Mouse (Mus musculus) intestine, embryonic 14.5 days (tissue): ENCODE measurements around the gene Plpp7. TPM values are rescaled to one million over a fixed set of nuclear protein-coding genes. Genes with fewer than 3 reads are reported as not detected.

ENCODE experiments used
- ATAC-seq: fragments of 200-750 bp; cut with Nextera tagmentation; replicated peaks from 2 replicates; pipeline ENCODE4 v1.8.0; 2017; ENCODE audit warnings: low read depth, moderate number of reproducible peaks, moderate TSS enrichment, moderate library complexity; ENCODE audit not compliant: low FRiP score, low TSS enrichment
- DNase-seq: peaks from one replicate; pipeline ENCODE4 v3.0.0-alpha.2; 2018; ENCODE audit warnings: low spot score
- H3K27ac ChIP-seq: fragments of 300-500 bp; sonication (generic); 2 replicates; pipeline ENCODE4 v1.5.1; 2014; ENCODE audit warnings: low read depth, mild to moderate bottlenecking, control low read depth
- H3K27me3 ChIP-seq: fragments of 300-500 bp; sonication (generic); replicated peaks from 2 replicates; pipeline ENCODE4 v1.6.1; 2014; ENCODE audit warnings: low read length, control low read depth; ENCODE audit not compliant: control insufficient read depth, insufficient read depth
- H3K36me3 ChIP-seq: fragments of 300-500 bp; sonication (generic); 2 replicates; pipeline ENCODE4 v1.6.1; 2014; ENCODE audit warnings: low read length, control low read depth; ENCODE audit not compliant: control insufficient read depth, insufficient read depth
- H3K4me1 ChIP-seq: fragments of 300-500 bp; sonication (generic); replicated peaks from 2 replicates; pipeline ENCODE4 v1.6.1; 2014; ENCODE audit warnings: low read length, control low read depth, mixed read lengths; ENCODE audit not compliant: control insufficient read depth, insufficient read depth
- H3K4me2 ChIP-seq: fragments of 300-500 bp; sonication (generic); 2 replicates; pipeline ENCODE4 v1.6.1; 2014; ENCODE audit warnings: low read length
- H3K4me3 ChIP-seq: fragments of 300-500 bp; sonication (generic); 2 replicates; pipeline ENCODE4 v1.5.1; 2014; ENCODE audit warnings: low read depth, low read length, control low read depth, mixed read lengths
- H3K9ac ChIP-seq: fragments of 300-500 bp; sonication (generic); 2 replicates; pipeline ENCODE4 v1.6.1; 2014; ENCODE audit warnings: mild to moderate bottlenecking, low read length
- H3K9me3 ChIP-seq: fragments of 300-500 bp; sonication (generic); 2 replicates; pipeline ENCODE4 v1.6.1; 2016; ENCODE audit warnings: low read length, control low read depth; ENCODE audit not compliant: control insufficient read depth
- WGBS: fragments of 180-500 bp; shearing (Covaris S2); extraction: QIAGEN DNeasy Blood & Tissue Kit; methylation state at CpG from one replicate; pipeline ENCODE4 v1.1.7; 2014; 5-methylcytosine and 5-hydroxymethylcytosine counted together
- polyA plus RNA-seq: library from polyadenylated mRNA; unstranded; fragments of >200 nt; fragmentation: Nextera tagmentation; extraction: Ambion mirVana; gene quantifications from 2 replicates; pipeline ENCODE4 v1.2.1, GENCODE M21; 2014

Gene Plpp7
- polyA plus RNA-seq, 1 experiment from 2014 or later = 4.8 TPM

GRCm38 (mm10) chr2:32104122-32104521 is 8.8 kb downstream of the Plpp7 start:
- Histone ChIP-seq H3K9ac (no peak overlapping the region), H3K36me3 (no peaks in the 10 kb centered on the region), H3K9me3 (no peaks in the 10 kb centered on the region), H3K4me2 (no peak overlapping the region), H3K4me3 (no peak overlapping the region), H3K27me3 (no peaks in the 10 kb centered on the region), H3K4me1 (no peaks in the 10 kb centered on the region), H3K27ac (no peak overlapping the region)
- no peak for DNase-seq
- no peak for ATAC-seq
- 88% methylated on average over 7 of the region's 7 CpGs for WGBS

GRCm38 (mm10) chr2:32105117-32105913 is 10.0 kb downstream of the Plpp7 start:
- Histone ChIP-seq H3K36me3 (no peaks in the 10 kb centered on the region), H3K27ac (no peak overlapping the region), H3K4me3 (no peak overlapping the region), H3K4me1 (no peaks in the 10 kb centered on the region), H3K27me3 (no peaks in the 10 kb centered on the region), H3K4me2 (no peak overlapping the region), H3K9me3 (no peaks in the 10 kb centered on the region), H3K9ac (no peak overlapping the region)
- DNase-seq = no peak
- whole genome bisulfite sequencing = 86% methylated on average over 16 of the region's 16 CpGs
- ATAC-seq = no peak

GRCm38 (mm10) chr2:32105930-32106329 is 10.6 kb downstream of the Plpp7 start:
- WGBS = 73% methylated on average over 7 of the region's 7 CpGs
- Histone ChIP-seq H3K4me2 (no peak overlapping the region), H3K4me3 (no peak overlapping the region), H3K27ac (no peak overlapping the region), H3K27me3 (no peaks in the 10 kb centered on the region), H3K9me3 (no peaks in the 10 kb centered on the region), H3K9ac (no peak overlapping the region), H3K4me1 (no peaks in the 10 kb centered on the region), H3K36me3 (no peaks in the 10 kb centered on the region)
- ATAC-seq (no peak), DNase-seq (no peak)

GRCm38 (mm10) chr2:32111268-32111667 is 15.9 kb downstream of the Plpp7 start:
- Histone ChIP-seq H3K27ac (no peak overlapping the region), H3K4me3 (no peak overlapping the region), H3K9me3 (no peaks in the 10 kb centered on the region), H3K4me1 (no peaks in the 10 kb centered on the region), H3K9ac (no peak overlapping the region), H3K36me3 (no peaks in the 10 kb centered on the region), H3K4me2 (no peak overlapping the region), H3K27me3 (no peaks in the 10 kb centered on the region)
- WGBS = 100% methylated on average over 1 of the region's 1 CpGs
- DNase-seq = no peak
- ATAC-seq = no peak

GRCm38 (mm10) chr2:32112548-32112947 is 17.2 kb downstream of the Plpp7 start:
- H3K36me3 ChIP-seq = no peaks in the 10 kb centered on the region
- DNase-seq (no peak), ATAC-seq (no peak)

GRCm38 (mm10) chr2:32115851-32116268 is 20.5 kb downstream of the Plpp7 start:
- Histone ChIP-seq H3K9me3 (no peaks in the 10 kb centered on the region), H3K4me3 (no peak overlapping the region), H3K27ac (no peak overlapping the region), H3K4me1 (no peaks in the 10 kb centered on the region), H3K4me2 (no peak overlapping the region), H3K9ac (no peak overlapping the region), H3K27me3 (no peaks in the 10 kb centered on the region), H3K36me3 (no peaks in the 10 kb centered on the region)
- WGBS = 88% methylated on average over 4 of the region's 4 CpGs
- DNase-seq (no peak), ATAC-seq (no peak)

More at GRCm38 (mm10) chr2:32112548-32112947, 17.2 kb downstream of the Plpp7 start:
- H3K9me3 ChIP-seq = no peaks in the 10 kb centered on the region
- no peak overlapping the region for H3K27ac ChIP-seq
- no peak overlapping the region for H3K9ac ChIP-seq
- H3K27me3 ChIP-seq = no peaks in the 10 kb centered on the region
- 74% methylated on average over 2 of the region's 2 CpGs for WGBS
- H3K4me1 ChIP-seq = no peaks in the 10 kb centered on the region
- no peak overlapping the region for H3K4me3 ChIP-seq
- H3K4me2 ChIP-seq = no peak overlapping the region

- H3K9me3 ChIP-seq = no peaks in the 10 kb centered on the region
- H3K9ac ChIP-seq = no peak overlapping the region
- no peak for DNase-seq
Observed at GRCm38 (mm10) chr2:32119802-32120750, 24.7 kb downstream of the Plpp7 start.

GRCm38 (mm10) chr2:32121150-32121549 is 25.8 kb downstream of the Plpp7 start:
- DNase-seq (no peak), ATAC-seq (no peak)
- H3K27ac ChIP-seq = no peak overlapping the region
- 58% methylated on average over 5 of the region's 5 CpGs for WGBS
- H3K4me3 ChIP-seq = no peak overlapping the region
- no peak overlapping the region for H3K9ac ChIP-seq
- no peak overlapping the region for H3K4me2 ChIP-seq
- no peaks in the 10 kb centered on the region for H3K4me1 ChIP-seq
- H3K27me3 ChIP-seq = no peaks in the 10 kb centered on the region
- H3K9me3 ChIP-seq = no peaks in the 10 kb centered on the region
- no peaks in the 10 kb centered on the region for H3K36me3 ChIP-seq

More at GRCm38 (mm10) chr2:32119802-32120750, 24.7 kb downstream of the Plpp7 start:
- Histone ChIP-seq H3K27ac (no peak overlapping the region), H3K4me3 (no peak overlapping the region), H3K27me3 (no peaks in the 10 kb centered on the region), H3K36me3 (no peaks in the 10 kb centered on the region), H3K4me1 (no peaks in the 10 kb centered on the region), H3K4me2 (no peak overlapping the region)
- ATAC-seq = no peak
- 87% methylated on average over 20 of the region's 20 CpGs for WGBS
